Mouse (Mus musculus) kidney, postnatal 4 days (tissue): ENCODE measurements around the gene Fam8a1.

Experiments used
- DNase-seq, 2 experiments: peaks; one replicate each; pipeline ENCODE4 v3.0.0; 2021; ENCODE audit warnings: mixed read lengths in 2 of 2

Fam8a1 gene

DNA sequence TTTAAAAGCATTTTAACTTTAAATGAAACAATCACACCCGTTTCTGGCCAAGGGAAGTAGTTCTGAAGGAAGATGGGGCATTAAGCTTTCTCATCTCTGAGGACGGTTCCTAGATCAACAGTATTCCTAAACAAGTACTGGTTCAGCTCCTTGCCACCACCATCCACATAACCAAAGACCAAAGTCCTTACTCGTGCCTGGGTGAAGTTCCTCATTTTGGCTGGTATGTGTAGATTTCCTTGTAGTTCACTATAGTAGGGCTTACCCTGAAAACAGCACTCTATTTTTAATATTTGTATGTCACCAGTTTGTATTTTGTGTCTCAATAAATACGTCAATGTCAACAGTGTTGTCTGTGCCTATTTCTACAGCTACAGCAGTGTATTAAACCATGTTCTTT is 8.4 kb downstream of the Fam8a1 start:
- DNase-seq = no peak

DNA sequence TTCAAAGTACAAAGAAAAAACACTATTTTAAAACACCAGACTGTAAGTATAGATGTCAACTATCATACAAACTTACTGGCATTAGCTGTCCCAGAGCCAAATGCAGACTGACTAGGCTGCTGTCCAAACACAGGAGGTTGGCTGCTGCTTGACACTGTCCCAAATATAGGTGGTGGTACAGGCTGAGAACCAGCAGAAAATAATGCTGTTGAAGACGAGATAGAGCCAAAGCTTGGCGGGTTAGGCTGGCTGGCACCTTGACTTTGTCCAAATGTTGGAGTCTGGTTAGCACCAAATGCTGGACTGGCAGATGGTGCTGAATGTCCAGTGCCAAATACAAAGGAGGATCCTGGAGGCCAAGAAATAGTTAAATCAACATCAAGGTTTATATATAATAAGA is 13.6 kb downstream of the Fam8a1 start:
- DNase-seq = no peak

DNA sequence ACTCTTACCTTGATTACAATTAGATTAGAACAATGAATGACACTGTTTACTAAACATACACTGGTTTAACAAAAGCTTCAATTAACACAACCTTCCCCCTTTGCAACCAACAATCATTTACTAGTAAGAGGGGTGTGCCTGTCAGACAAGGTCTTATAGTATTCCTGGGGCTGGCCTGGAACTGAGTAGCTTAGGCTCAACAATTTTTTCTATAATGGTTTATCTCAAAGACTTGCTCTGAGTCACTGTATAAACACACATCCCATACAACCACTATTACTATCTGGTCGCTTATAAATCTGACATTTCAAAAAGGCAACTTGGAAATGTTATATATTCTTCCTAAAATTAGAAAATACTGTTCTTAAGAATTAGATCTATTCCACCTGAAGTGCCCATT is 14.0 kb downstream of the Fam8a1 start:
- DNase-seq = no peak

DNA sequence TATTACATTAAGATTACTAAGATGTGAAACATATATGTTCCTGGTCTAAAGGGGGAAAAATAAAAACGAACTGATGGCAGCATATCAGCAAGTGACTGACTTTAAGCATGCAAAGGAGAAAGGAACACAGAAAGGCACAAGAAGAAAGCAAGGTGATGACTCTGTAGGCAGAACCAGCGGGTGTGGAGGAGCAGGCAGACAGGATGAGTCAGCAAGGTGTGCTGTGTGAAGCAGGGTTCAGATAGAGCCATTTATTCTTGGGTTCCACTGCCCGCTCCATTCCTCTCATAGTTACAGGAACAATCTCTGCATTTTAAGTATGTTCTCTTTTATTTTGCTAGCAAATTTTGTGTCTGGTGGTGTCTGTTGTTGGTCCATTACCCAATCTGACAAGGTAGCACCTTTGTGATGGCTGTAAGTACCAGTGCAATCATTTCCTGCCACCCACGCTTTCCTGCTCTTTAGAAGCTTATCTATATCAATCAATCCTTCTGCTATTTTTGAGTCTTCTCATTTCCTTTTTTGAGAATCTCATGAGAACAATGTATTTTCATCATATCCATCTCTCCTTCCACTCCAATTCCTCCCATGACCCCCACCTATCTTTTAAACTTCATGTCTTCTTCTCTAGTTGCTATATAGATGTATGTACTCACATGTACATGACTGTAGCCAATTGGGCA is 21.4 kb downstream of the Fam8a1 start:
- DNase-seq = no peak

DNA sequence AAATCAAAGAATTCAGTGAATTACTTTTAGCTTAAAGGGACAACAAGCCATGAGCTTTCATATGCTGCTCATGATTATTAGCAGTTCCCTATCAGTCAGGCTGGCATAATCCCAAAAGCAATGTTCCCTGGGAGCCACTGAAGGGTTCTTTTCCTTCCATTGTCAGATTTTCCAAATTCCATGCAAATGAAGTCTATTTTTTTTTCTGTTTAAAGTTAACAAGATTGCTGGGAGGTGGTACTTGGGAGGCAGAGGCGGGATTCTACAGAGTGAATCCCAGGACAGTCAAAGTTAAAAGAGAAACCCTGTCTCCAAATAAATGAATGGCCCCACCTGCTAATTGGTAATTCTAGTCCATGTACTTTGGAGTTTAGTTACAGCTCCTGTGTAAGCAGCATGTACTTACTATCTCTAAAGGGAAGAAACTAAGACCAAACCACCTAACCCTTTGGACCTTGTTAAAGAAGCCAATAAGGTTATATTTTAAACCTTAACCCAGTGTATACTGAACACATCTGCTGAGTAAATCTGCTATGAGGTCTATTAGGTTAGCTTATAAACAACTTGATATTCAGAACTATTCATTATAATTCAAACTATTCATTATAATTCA is 26.1 kb downstream of the Fam8a1 start:
- DNase-seq = no peak

DNA sequence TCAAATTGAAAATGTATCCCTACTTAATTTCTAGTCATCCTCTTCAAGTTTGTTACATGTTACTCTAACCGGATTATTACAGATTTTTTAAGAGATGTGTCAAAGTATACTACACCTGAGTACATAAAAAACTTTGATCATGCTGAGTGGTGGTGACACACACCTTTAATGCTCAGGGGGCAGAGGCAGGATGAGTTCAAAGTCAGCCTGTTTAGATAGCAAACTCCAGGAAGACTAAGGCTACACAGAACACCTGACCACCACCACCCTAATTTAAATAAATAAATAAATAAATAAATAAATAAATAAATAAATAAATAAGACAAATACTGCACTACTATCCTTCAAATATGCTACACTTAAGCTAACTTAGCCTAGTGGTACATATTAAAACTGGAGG is 26.6 kb downstream of the Fam8a1 start:
- DNase-seq = no peak

DNA sequence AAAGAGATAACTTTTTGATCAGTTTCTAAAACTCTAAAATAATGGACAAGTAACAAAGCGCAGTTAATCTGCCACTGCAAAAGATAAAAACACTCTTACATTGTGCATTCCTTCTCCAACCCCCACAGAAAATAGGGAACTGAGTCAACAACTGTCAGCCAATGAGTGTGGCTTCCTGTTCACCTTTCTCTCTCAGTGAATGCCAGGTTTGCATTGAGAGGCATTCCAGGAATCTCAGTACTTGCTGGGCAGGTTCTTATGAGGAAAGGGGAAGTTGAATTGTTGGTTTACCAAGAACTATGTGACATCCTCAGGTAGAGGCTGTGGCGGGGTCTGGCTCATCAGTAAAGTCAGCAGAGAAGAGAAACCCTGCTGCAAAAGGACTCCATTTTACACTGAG is 27.5 kb downstream of the Fam8a1 start:
- no peak for DNase-seq

GRCm38 (mm10) chr13:46699372-46699771 is 30.1 kb downstream of the Fam8a1 start:
- DNase-seq = no peak

GRCm38 (mm10) chr13:46701486-46701885 is 32.2 kb downstream of the Fam8a1 start:
- DNase-seq = no peak

DNA sequence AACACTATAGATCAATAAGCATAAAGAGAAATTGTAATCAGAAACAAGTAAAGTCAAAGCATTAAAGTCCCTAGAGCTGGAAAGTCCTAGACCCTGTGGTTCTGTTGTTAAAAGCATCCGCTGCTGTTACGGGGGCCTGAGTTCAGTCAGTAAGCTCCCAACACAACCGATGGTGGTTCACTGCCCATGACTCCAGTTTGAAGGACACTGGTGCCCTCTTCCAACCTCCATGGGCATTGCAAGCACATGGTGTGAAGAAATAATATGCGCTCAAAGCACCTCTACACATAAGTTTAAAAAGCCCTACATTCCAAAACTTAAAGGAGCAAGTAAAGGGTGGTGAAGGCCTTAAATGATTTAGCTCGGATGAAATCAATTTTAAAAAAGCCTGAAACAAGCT is 33.8 kb downstream of the Fam8a1 start:
- peak; percentile 12 to 16 for DNase-seq

DNA sequence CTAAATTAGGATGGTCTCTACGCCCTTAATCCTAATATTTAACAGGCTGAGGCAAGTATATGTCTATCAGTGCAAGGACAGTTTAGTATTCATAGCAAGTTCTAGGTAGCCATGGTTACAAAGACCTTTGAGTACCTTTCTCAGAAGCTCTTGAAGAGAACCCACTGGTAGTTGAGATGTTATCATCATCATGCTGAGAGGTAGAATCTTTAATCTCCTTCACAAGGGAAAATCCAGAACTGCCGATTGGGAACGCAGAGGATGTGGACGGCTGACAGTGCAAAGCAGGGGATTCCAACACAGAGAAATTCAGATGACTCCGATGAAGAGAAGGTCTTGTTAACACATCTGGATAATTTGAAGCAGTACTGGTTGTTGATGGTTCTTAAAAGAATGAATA is 44.2 kb downstream of the Fam8a1 start:
- no peak for DNase-seq

- DNase-seq = no peak
Observed at GRCm38 (mm10) chr13:46715976-46716639, 46.8 kb downstream of the Fam8a1 start.

DNA sequence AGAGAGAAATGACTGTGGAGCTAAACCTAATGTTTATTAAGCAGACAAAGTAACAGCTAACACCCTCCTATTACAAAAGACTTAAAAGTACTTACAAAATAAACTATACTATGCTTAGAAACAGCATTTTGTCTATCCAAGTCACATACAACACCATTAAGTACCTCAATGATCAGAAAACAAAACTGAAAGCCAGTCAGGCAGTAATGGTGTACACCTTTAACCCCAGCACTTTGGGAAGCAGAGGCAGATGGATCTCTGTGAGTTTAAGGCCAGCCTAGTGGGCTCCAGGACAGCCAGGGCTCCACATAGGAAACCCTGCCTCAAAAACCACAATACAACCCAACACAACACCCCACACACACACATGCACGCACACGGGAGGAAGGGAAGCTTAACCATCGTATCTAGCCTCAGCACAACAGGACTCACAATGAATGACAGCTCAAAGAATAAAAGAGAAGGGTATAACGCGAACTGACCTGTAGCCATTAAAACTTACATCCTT is 49.6 kb downstream of the Fam8a1 start:
- no peak for DNase-seq

DNA sequence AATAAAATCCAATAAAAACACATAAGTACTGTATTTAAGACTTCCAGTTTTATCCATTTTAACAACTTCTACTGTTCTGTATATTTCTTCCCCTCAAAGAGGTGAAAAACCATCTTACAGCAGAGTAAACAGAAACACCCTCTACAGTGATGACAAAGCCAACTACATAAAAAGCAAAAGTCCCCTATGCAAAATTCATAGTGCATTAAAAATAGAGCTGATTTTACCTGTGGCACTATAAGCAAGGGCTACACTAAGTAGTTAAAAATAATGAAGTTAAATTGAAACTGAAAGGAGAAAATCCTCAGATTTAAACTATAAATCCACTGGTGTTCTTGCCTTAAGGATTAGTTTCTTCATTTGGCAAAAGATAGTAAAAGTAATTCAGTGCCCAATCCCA is 51.7 kb downstream of the Fam8a1 start:
- no peak for DNase-seq

DNA sequence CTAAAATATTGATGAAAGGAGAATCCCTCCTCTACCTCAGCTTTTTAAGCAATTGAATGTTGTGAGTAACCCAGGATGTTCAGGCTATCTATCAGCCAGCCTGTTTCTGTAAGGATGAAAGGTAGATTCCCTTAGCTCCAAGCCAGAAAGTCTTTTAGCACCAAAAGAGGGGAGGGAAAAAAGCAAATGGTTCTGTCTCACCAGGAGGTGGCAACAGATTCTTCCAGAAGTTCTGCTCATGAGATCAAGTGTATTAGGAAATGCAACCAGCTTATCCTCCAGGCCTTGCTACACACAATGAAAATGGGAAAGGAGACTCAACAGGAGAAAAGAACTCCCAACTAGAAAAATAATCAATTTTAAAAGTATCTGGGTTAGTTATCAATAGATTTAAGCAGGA is 55.0 kb downstream of the Fam8a1 start:
- DNase-seq = no peak

DNA sequence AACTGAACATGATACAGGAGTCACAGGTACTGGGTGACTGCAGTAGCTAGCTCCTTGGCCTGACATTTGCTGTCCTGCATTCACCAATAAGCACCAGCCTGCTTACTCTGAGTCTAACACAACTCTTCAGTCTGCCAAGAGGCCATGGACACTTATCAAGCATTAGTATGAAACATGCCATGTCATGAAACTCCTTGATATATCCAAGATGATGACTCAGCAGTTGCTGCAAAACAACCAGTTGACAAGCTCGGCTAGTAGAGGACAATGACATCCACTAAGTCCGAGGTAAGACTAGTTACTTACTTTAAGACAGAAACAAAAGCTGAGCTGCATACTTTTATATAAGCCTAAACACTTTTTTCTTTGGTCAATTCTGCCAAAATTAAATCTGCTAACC is 55.9 kb downstream of the Fam8a1 start:
- DNase-seq = no peak

GRCm38 (mm10) chr13:46726288-46727037 is 57.1 kb downstream of the Fam8a1 start:
- no peak for DNase-seq

DNA sequence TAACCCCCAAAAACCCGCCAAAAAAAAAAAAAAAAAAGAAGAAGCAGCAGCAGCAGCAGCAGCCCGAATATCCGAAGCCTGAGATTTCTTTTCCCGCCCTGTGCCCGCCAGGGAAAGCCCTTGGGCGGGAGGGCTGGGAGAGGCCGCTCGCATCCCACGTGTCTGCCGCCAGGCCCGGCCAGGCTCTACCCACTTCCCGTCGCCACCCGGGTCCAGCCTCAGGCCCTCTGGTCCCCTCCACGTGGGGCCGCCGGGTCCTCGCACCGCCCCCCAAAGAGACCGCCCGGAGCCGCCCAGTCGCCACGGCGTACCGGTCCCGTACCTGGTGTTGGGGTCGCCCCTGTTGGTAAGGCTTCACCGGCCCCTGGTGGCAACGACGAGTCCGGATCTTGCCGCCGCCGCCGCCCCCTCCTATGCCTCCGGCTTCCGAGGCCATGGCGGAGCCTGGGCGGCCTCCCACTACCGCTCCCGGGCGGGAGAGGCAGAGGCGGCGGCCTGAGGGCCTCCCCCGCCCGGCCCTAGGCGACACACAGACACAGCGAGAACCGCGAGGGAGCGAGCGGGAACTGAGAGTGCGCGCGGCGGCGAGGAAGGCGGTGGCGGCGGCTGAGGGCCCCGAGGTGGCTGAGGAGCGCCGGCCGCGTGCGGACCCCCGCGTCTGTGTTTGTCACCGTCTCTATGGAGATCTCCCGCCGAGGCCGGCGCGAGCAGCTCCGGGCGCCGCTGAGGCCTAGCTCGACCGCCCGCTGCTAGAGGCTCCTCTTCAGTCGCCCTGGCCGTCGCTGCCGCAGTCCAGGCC is 57.9 kb downstream of the Fam8a1 start:
- peak; percentile 72 to 82 for DNase-seq
